ENCODE assay signal across 9 mouse cellular contexts in the genomic region with DNA sequence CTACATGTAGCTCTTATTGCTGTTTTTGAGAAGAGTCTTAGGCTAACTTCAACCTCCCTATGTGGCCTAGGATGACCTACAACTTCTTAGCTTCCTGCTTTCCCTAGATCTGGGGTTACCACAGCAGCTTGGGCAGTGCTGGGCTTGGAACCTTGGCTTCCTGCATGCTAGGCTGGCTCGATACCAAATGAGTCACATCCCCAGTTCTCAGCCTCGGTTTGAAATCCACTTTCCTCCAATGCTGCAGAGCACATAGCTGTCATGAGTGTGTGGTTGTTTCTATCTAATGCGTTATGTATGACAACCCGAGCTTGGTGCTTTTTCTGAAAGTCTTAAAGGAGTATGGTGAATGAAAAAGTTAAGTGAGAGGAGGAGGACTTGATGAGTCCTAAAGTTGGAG. TPM values are rescaled to one million over a fixed set of nuclear protein-coding genes. Genes with fewer than 3 reads are reported as not detected.
DNase-seq lines count a peak whose midpoint lies in the region; ATAC-seq and TF ChIP-seq lines count a peak whose summit lies in the region.
"Had no signal": no experiment of that assay in that cellular context is flagged by ENCODE, and none has a peak within 500 bp of the region (broad histone marks: within the 10 kb centered on the region; RNA-seq: fewer than 3 reads in every experiment).

No protein-coding gene starts in this region.

- DNase-seq in lung, adult 18-20 months, result peak; percentile 33 to 48
- DNase-seq in lung, adult 2 months, result no peak
- DNase-seq in adrenal gland, postnatal 25 days, result peak; percentile 75
- peak; percentile 56 to 67 for DNase-seq in heart, postnatal 10 days
- peak; percentile 53 to 72 for DNase-seq in right cerebral cortex, postnatal 10 days (ENCODE audit: low spot score in 2 of 2)
- no peak for DNase-seq in thymus, adult 2 months

- no peak overlapping the region for H3K4me2 ChIP-seq in forebrain, embryonic 12.5 days
- H3K4me2 ChIP-seq: embryonic facial prominence, embryonic 15.5 days had no signal

- H3K36me3 ChIP-seq in thymus, adult 2 months (ENCODE audit: control insufficient read depth, insufficient read depth, low read length), result no peaks in the 10 kb centered on the region
- no peaks in the 10 kb centered on the region for H3K36me3 ChIP-seq in forebrain, embryonic 12.5 days (replicated peaks)
- H3K36me3 ChIP-seq: embryonic facial prominence, embryonic 15.5 days had no signal

- intact Hi-C loops in heart, postnatal 10 days (cut with DNase I), result no loop called here

- no peaks in the 10 kb centered on the region for H3K27me3 ChIP-seq in thymus, adult 2 months (ENCODE audit: control insufficient read depth, insufficient read depth, low read length)
- no peaks in the 10 kb centered on the region for H3K27me3 ChIP-seq in forebrain, embryonic 12.5 days
- H3K27me3 ChIP-seq: embryonic facial prominence, embryonic 15.5 days had no signal

- no peak for TF ChIP-seq POLR2A in lung, adult 2 months (IDR thresholded peaks at IDR 0.05; ENCODE audit: borderline replicate concordance, extremely low read depth, low read depth, low read length)
- TF ChIP-seq POLR2A in thymus, adult 2 months (IDR thresholded peaks at IDR 0.05; ENCODE audit: control insufficient read depth, extremely low read depth, insufficient read depth, low read length, poor library complexity), result no peak

- H3K9me3 ChIP-seq in forebrain, embryonic 12.5 days, result no peaks in the 10 kb centered on the region
- H3K9me3 ChIP-seq: embryonic facial prominence, embryonic 15.5 days had no signal

- no peak overlapping the region for H3K4me3 ChIP-seq in lung, adult 2 months (replicated peaks; ENCODE audit: extremely low read depth, low read depth, low read length)
- H3K4me3 ChIP-seq in thymus, adult 2 months (ENCODE audit: control insufficient read depth, insufficient read depth, low read length), result no peak overlapping the region
- H3K4me3 ChIP-seq in forebrain, embryonic 12.5 days (replicated peaks), result no peak overlapping the region
- H3K4me3 ChIP-seq: embryonic facial prominence, embryonic 15.5 days had no signal

- H3K9ac ChIP-seq in forebrain, embryonic 12.5 days, result no peak overlapping the region
- H3K9ac ChIP-seq: embryonic facial prominence, embryonic 15.5 days had no signal

- WGBS in lung, adult 2 months, result 42% methylated on average over 4 of the region's 4 CpGs
- WGBS in thymus, adult 2 months, result 34% methylated on average over 4 of the region's 4 CpGs
- 82% methylated on average over 4 of the region's 4 CpGs for WGBS in forebrain, embryonic 12.5 days

- peaks cover 2% of the 10 kb centered on the region; the same call in 1 of the 2 replicates for H3K4me1 ChIP-seq in lung, adult 2 months (ENCODE audit: control insufficient read depth, insufficient read depth, low read length)
- no peaks in the 10 kb centered on the region for H3K4me1 ChIP-seq in thymus, adult 2 months (replicated peaks; ENCODE audit: control insufficient read depth, insufficient read depth, low read length)
- H3K4me1 ChIP-seq in forebrain, embryonic 12.5 days, result no peaks in the 10 kb centered on the region
- H3K4me1 ChIP-seq: embryonic facial prominence, embryonic 15.5 days had no signal

- no peak for TF ChIP-seq CTCF in lung, adult 2 months (IDR thresholded peaks at IDR 0.05; ENCODE audit: insufficient read depth, low read length)
- TF ChIP-seq CTCF in thymus, adult 2 months (IDR thresholded peaks at IDR 0.05; ENCODE audit: borderline replicate concordance, control insufficient read depth, extremely low read depth, insufficient read depth, low read length, poor library complexity), result no peak

- no peak for ATAC-seq in erythroid progenitor cell, adult 5-6 weeks (replicated peaks; ENCODE audit: low FRiP score, poor library complexity, severe bottlenecking)
- no peak for ATAC-seq in forebrain, embryonic 12.5 days (ENCODE audit: low FRiP score)

- H3K27ac ChIP-seq in thymus, adult 2 months (ENCODE audit: control insufficient read depth, insufficient read depth, low read length), result no peak overlapping the region
- H3K27ac ChIP-seq in forebrain, embryonic 12.5 days, result no peak overlapping the region
- H3K27ac ChIP-seq: embryonic facial prominence, embryonic 15.5 days had no signal

RNA-seq across cellular contexts. Expression of a gene that starts 31.4 kb away (rescaled TPM):
- polyA plus RNA-seq in lung, adult 2 months (2012; rRNA removed), result 0.96 and 2.3 TPM in 2 replicates
- 2.0 and 2.8 TPM in 2 replicates for total RNA-seq in adrenal gland, postnatal 25 days (2021)
- total RNA-seq in heart, postnatal 10 days (2021), result 1 to 10 TPM in 1 of 2 experiments, under 1 TPM in 1; 0.53 to 1.5 TPM
- 4.9 and 7.9 TPM in 2 replicates for polyA plus RNA-seq in thymus, adult 2 months (2012; rRNA removed)
- 5.0 TPM in 1 of 2 replicates, not detected in the other for total RNA-seq in erythroid progenitor cell, adult 5-6 weeks (2015; ENCODE audit: low replicate concordance)
- total RNA-seq in erythroid progenitor cell, adult 5-6 weeks (2017; ENCODE audit: low replicate concordance), result 2.3 and 2.7 TPM in 2 replicates
- 0.12 and 0.46 TPM in 2 replicates for polyA plus RNA-seq in forebrain, embryonic 12.5 days (2016; fragmentation: Nextera tagmentation; extraction: Ambion mirVana)

Comparison
In these comparisons a context has a peak if more than half of its experiments do, and no peak if none do; other contexts are left out.
1. DNase-seq: peak in lung, adult 18-20 months (2 of 2), adrenal gland, postnatal 25 days (single experiment), heart, postnatal 10 days (2 of 2) and right cerebral cortex, postnatal 10 days (2 of 2); none in lung, adult 2 months (single experiment) and thymus, adult 2 months (single experiment).